Mouse (Mus musculus): ENCODE results near the gene Unk. TPM values are rescaled to one million over a fixed set of nuclear protein-coding genes. Genes with fewer than 3 reads are reported as not detected.

The Unk gene
- total and polyA plus RNA-seq, 2 experiments from 2014 or later, result 26.7 to 55.1 TPM

- H3K9ac ChIP-seq (replicated peaks; ENCODE audit: low read length, poor library complexity, severe bottlenecking), result peak overlapping the region; percentile 100
- ATAC-seq (ENCODE audit: low FRiP score) (peak; percentile 93), DNase-seq (ENCODE audit: low spot score) (peak; percentile 100)
- H3K36me3 ChIP-seq (ENCODE audit: insufficient read depth, low read length), result peaks cover 3% of the 10 kb centered on the region; the same call in 1 of the 2 replicates
- under 1% methylated on average over 37 of the region's 37 CpGs for WGBS
- H3K4me1 ChIP-seq (ENCODE audit: insufficient read depth, low read length), result 0 out of 2 replicates have a peak, but pooled peaks cover 4% of the 10 kb centered on the region
- no peaks in the 10 kb centered on the region for H3K9me3 ChIP-seq (ENCODE audit: low read length)
- TF ChIP-seq CTCF (IDR thresholded peaks at IDR 0.05), result no peak
- H3K4me3 ChIP-seq (ENCODE audit: low read depth, low read length), result peak overlapping the region; percentile 95
- no peak overlapping the region; the same call in 1 of the 2 replicates for H3K4me2 ChIP-seq (ENCODE audit: low read depth, low read length, poor library complexity, severe bottlenecking)
- H3K27ac ChIP-seq (ENCODE audit: low read depth, low read length), result peak overlapping the region; percentile 99
- H3K27me3 ChIP-seq (ENCODE audit: insufficient read depth, low read length), result no peaks in the 10 kb centered on the region
Measured at GRCm38 (mm10) chr11:116024356-116024808, 5.7 kb upstream of the Unk start.

- Histone ChIP-seq H3K4me3 (ENCODE audit: low read depth, low read length) (no peak overlapping the region), H3K4me1 (ENCODE audit: insufficient read depth, low read length) (0 out of 2 replicates have a peak, but pooled peaks cover 4% of the 10 kb centered on the region), H3K9me3 (ENCODE audit: low read length) (no peaks in the 10 kb centered on the region), H3K27me3 (ENCODE audit: insufficient read depth, low read length) (no peaks in the 10 kb centered on the region), H3K4me2 (ENCODE audit: low read depth, low read length, poor library complexity, severe bottlenecking) (no peak overlapping the region), H3K27ac (ENCODE audit: low read depth, low read length) (peak overlapping the region; percentile 77), H3K9ac (replicated peaks; ENCODE audit: low read length, poor library complexity, severe bottlenecking) (no peak overlapping the region), H3K36me3 (ENCODE audit: insufficient read depth, low read length) (peaks cover 3% of the 10 kb centered on the region; the same call in 1 of the 2 replicates)
- no peak for ATAC-seq (ENCODE audit: low FRiP score)
- WGBS, result 91% methylated on average over 3 of the region's 3 CpGs
- DNase-seq (ENCODE audit: low spot score), result no peak
- no peak for TF ChIP-seq CTCF (IDR thresholded peaks at IDR 0.05)
Measured at GRCm38 (mm10) chr11:116025056-116025845, 4.9 kb upstream of the Unk start.

- no peak for TF ChIP-seq CTCF (IDR thresholded peaks at IDR 0.05)
- Histone ChIP-seq H3K27me3 (ENCODE audit: insufficient read depth, low read length) (no peaks in the 10 kb centered on the region), H3K27ac (ENCODE audit: low read depth, low read length) (no peak within 1 kb of the TSS), H3K9me3 (ENCODE audit: low read length) (no peaks in the 10 kb centered on the region), H3K9ac (replicated peaks; ENCODE audit: low read length, poor library complexity, severe bottlenecking) (no peak within 1 kb of the TSS), H3K4me2 (ENCODE audit: low read depth, low read length, poor library complexity, severe bottlenecking) (no peak within 1 kb of the TSS), H3K4me3 (ENCODE audit: low read depth, low read length) (no peak within 1 kb of the TSS), H3K4me1 (ENCODE audit: insufficient read depth, low read length) (peaks cover 8% of the 10 kb centered on the region; the same call in 1 of the 2 replicates), H3K36me3 (ENCODE audit: insufficient read depth, low read length) (no peaks in the 10 kb centered on the region)
- DNase-seq (ENCODE audit: low spot score), result no peak
- no peak for ATAC-seq (ENCODE audit: low FRiP score)
- WGBS, result 80% methylated on average over 4 of the region's 4 CpGs
Measured at GRCm38 (mm10) chr11:116027756-116028155, 2.4 kb upstream of the Unk start, which contains the start of gene H3f3b. H3f3b (minus strand) TSS chr11:116027962.

GRCm38 (mm10) chr11:116028177-116028865, 1.8 kb upstream of the Unk start:
- 78% methylated on average over 9 of the region's 9 CpGs for WGBS
- Histone ChIP-seq H3K4me3 (ENCODE audit: low read depth, low read length) (no peak overlapping the region), H3K27me3 (ENCODE audit: insufficient read depth, low read length) (no peaks in the 10 kb centered on the region), H3K27ac (ENCODE audit: low read depth, low read length) (no peak overlapping the region), H3K4me2 (ENCODE audit: low read depth, low read length, poor library complexity, severe bottlenecking) (no peak overlapping the region), H3K36me3 (ENCODE audit: insufficient read depth, low read length) (no peaks in the 10 kb centered on the region), H3K4me1 (ENCODE audit: insufficient read depth, low read length) (peaks cover 8% of the 10 kb centered on the region; the same call in 1 of the 2 replicates), H3K9ac (replicated peaks; ENCODE audit: low read length, poor library complexity, severe bottlenecking) (no peak overlapping the region), H3K9me3 (ENCODE audit: low read length) (no peaks in the 10 kb centered on the region)
- no peak for TF ChIP-seq CTCF (IDR thresholded peaks at IDR 0.05)
- no peak for DNase-seq (ENCODE audit: low spot score)
- ATAC-seq (ENCODE audit: low FRiP score), result no peak

GRCm38 (mm10) chr11:116029086-116029865, 846 bp upstream of the Unk start:
- Histone ChIP-seq H3K27ac (ENCODE audit: low read depth, low read length) (peak overlapping the region; percentile 94), H3K4me2 (ENCODE audit: low read depth, low read length, poor library complexity, severe bottlenecking) (peak overlapping the region; percentile 48), H3K27me3 (ENCODE audit: insufficient read depth, low read length) (no peaks in the 10 kb centered on the region), H3K4me1 (ENCODE audit: insufficient read depth, low read length) (peaks cover 8% of the 10 kb centered on the region; the same call in 1 of the 2 replicates), H3K36me3 (ENCODE audit: insufficient read depth, low read length) (no peaks in the 10 kb centered on the region), H3K9ac (replicated peaks; ENCODE audit: low read length, poor library complexity, severe bottlenecking) (peak overlapping the region; percentile 19), H3K4me3 (ENCODE audit: low read depth, low read length) (peak overlapping the region; percentile 44), H3K9me3 (ENCODE audit: low read length) (no peaks in the 10 kb centered on the region)
- no peak for DNase-seq (ENCODE audit: low spot score)
- no peak for TF ChIP-seq CTCF (IDR thresholded peaks at IDR 0.05)
- 83% methylated on average over 6 of the region's 6 CpGs for WGBS
- ATAC-seq (ENCODE audit: low FRiP score), result no peak
